Mouse (Mus musculus): ENCODE results near the gene Trdmt1. TPM values are rescaled to one million over a fixed set of nuclear protein-coding genes. Genes with fewer than 3 reads are reported as not detected.

Gene Trdmt1
- total and polyA plus RNA-seq, 2 experiments from 2014 or later, result 10.3 to 19.0 TPM

DNA sequence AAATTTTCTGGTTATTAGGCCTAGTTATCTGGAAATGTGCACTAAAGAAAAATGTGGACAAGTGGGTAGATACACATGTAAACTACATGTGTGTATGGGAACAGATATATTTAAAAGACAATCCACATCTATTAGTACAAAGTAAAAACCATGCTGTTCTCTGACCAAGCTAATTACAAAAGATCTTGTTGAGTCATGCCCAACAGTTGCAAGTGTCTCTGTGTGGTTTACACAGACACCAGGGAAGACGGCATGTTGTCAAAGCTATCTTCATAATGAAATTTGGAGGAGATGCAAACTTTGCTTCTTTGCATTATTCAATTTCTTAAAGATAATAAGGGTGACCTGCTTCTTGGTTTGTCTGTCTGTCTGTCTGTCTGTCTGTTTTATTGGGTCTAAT, 4.6 kb downstream of the Trdmt1 start:
- TF ChIP-seq CTCF (IDR thresholded peaks at IDR 0.05; ENCODE audit: low read depth), result no peak

DNA sequence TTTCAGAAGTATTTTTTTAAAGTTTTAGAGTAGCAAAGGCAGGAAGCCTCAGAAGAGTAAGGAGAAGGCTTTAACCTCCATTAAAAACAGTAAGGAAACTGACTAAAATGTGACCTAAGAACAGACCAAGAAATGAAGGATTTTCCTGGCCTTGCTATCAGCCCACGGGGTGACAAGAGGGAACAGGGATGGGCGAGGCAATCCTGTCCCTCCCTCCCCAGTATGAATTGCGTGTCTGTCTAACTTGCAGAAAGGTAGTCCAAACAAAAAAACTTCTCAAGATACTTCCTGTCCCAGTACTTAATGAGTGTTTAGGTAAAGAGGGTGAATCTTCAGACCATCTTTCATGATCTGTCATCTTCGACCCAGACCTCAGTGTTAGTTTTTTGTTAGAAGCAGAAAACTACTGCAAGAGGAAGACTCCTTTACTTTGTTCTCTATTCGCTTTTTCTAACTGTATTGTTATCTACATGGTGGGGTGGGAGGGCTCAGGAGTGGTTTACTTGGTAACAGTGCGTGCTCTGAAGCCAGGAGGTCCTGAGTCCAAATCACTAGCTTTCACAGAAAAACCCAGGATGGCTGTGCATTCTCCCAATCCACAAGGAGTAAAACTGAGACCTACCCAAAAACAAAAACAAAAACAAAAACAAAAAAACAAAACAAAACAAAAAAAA, 5.6 kb downstream of the Trdmt1 start:
- H3K36me3 ChIP-seq (replicated peaks; ENCODE audit: control insufficient read depth, insufficient read depth, low read length), result no peaks in the 10 kb centered on the region
- DNase-seq (ENCODE audit: low spot score) (no peak), ATAC-seq (ENCODE audit: insufficient read depth, low read depth) (no peak)
- H3K9ac ChIP-seq (replicated peaks; ENCODE audit: low read depth, low read length), result no peak overlapping the region
- H3K27ac ChIP-seq (ENCODE audit: low read depth), result no peak overlapping the region
- no peaks in the 10 kb centered on the region for H3K27me3 ChIP-seq (ENCODE audit: control insufficient read depth, insufficient read depth, low read length)
- TF ChIP-seq EP300 (IDR thresholded peaks at IDR 0.05; ENCODE audit: low read depth) (no peak), CTCF (IDR thresholded peaks at IDR 0.05; ENCODE audit: low read depth) (no peak)
- no peak overlapping the region for H3K4me2 ChIP-seq (ENCODE audit: low read depth, low read length)
- WGBS, result 58% methylated on average over 6 of the region's 6 CpGs
- no peak overlapping the region for H3K4me3 ChIP-seq (ENCODE audit: low read depth, low read length)
- H3K9me3 ChIP-seq (replicated peaks; ENCODE audit: control insufficient read depth, low read length), result no peaks in the 10 kb centered on the region
- no peaks in the 10 kb centered on the region for H3K4me1 ChIP-seq (ENCODE audit: control insufficient read depth, insufficient read depth)

More for the DNA sequence above, 4.6 kb downstream of the Trdmt1 start:
- Histone ChIP-seq H3K4me3 (ENCODE audit: low read depth, low read length) (no peak overlapping the region), H3K4me2 (ENCODE audit: low read depth, low read length) (no peak overlapping the region), H3K27ac (ENCODE audit: low read depth) (no peak overlapping the region), H3K36me3 (replicated peaks; ENCODE audit: control insufficient read depth, insufficient read depth, low read length) (no peaks in the 10 kb centered on the region), H3K4me1 (ENCODE audit: control insufficient read depth, insufficient read depth) (no peaks in the 10 kb centered on the region), H3K9me3 (replicated peaks; ENCODE audit: control insufficient read depth, low read length) (no peaks in the 10 kb centered on the region), H3K27me3 (ENCODE audit: control insufficient read depth, insufficient read depth, low read length) (no peaks in the 10 kb centered on the region), H3K9ac (replicated peaks; ENCODE audit: low read depth, low read length) (no peak overlapping the region)
- DNase-seq (ENCODE audit: low spot score), result no peak
- no peak for ATAC-seq (ENCODE audit: insufficient read depth, low read depth)
- 74% methylated on average over 1 of the region's 1 CpGs for WGBS

GRCm38 (mm10) chr2:13538258-13538657, 6.2 kb downstream of the Trdmt1 start:
- WGBS, result 84% methylated on average over 2 of the region's 2 CpGs
- no peak for TF ChIP-seq CTCF (IDR thresholded peaks at IDR 0.05; ENCODE audit: low read depth)
- no peak for TF ChIP-seq EP300 (IDR thresholded peaks at IDR 0.05; ENCODE audit: low read depth)
- Histone ChIP-seq H3K9ac (replicated peaks; ENCODE audit: low read depth, low read length) (no peak overlapping the region), H3K4me3 (ENCODE audit: low read depth, low read length) (no peak overlapping the region), H3K27ac (ENCODE audit: low read depth) (no peak overlapping the region), H3K36me3 (replicated peaks; ENCODE audit: control insufficient read depth, insufficient read depth, low read length) (no peaks in the 10 kb centered on the region), H3K4me1 (ENCODE audit: control insufficient read depth, insufficient read depth) (no peaks in the 10 kb centered on the region), H3K9me3 (replicated peaks; ENCODE audit: control insufficient read depth, low read length) (no peaks in the 10 kb centered on the region), H3K27me3 (ENCODE audit: control insufficient read depth, insufficient read depth, low read length) (no peaks in the 10 kb centered on the region), H3K4me2 (ENCODE audit: low read depth, low read length) (no peak overlapping the region)
- no peak for DNase-seq (ENCODE audit: low spot score)
- no peak for ATAC-seq (ENCODE audit: insufficient read depth, low read depth)

DNA sequence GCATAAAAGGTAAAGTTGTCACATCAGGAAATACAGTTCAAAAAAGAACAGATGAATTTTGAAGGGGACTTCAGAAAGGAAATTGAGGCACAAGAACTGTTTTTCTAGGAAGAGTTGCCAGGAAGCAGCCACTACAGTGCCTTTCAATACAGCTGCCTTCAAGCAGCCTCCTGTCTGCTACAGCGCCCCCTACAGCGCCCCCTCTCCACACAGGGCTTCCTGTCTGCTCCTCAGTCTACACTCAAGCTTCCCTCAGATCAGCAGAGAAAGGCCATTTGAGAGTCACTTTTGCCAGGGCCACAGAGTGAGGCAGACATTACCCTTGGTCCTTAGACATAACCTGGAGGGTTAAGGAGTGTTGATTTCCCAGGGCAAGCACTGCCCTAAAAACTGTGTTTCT, 6.7 kb downstream of the Trdmt1 start:
- H3K9me3 ChIP-seq (replicated peaks; ENCODE audit: control insufficient read depth, low read length), result no peaks in the 10 kb centered on the region
- DNase-seq (ENCODE audit: low spot score) (no peak), ATAC-seq (ENCODE audit: insufficient read depth, low read depth) (no peak)
- TF ChIP-seq CTCF (IDR thresholded peaks at IDR 0.05; ENCODE audit: low read depth), result peak; percentile 23; the same call in 1 of the 2 replicates
- no peak for TF ChIP-seq EP300 (IDR thresholded peaks at IDR 0.05; ENCODE audit: low read depth)
- H3K4me1 ChIP-seq (ENCODE audit: control insufficient read depth, insufficient read depth), result no peaks in the 10 kb centered on the region
- no peak overlapping the region for H3K27ac ChIP-seq (ENCODE audit: low read depth)
- H3K36me3 ChIP-seq (replicated peaks; ENCODE audit: control insufficient read depth, insufficient read depth, low read length), result no peaks in the 10 kb centered on the region
- H3K4me2 ChIP-seq (ENCODE audit: low read depth, low read length), result no peak overlapping the region
- H3K27me3 ChIP-seq (ENCODE audit: control insufficient read depth, insufficient read depth, low read length), result no peaks in the 10 kb centered on the region
- no peak overlapping the region for H3K4me3 ChIP-seq (ENCODE audit: low read depth, low read length)
- 15% methylated on average over 2 of the region's 2 CpGs for WGBS
- no peak overlapping the region for H3K9ac ChIP-seq (replicated peaks; ENCODE audit: low read depth, low read length)

- ATAC-seq (ENCODE audit: insufficient read depth, low read depth) (0 out of 2 replicates have a peak, but pooled peaks have one; percentile 11), DNase-seq (ENCODE audit: low spot score) (no peak)
- Histone ChIP-seq H3K27me3 (ENCODE audit: control insufficient read depth, insufficient read depth, low read length) (no peaks in the 10 kb centered on the region), H3K4me3 (ENCODE audit: low read depth, low read length) (no peak overlapping the region), H3K4me2 (ENCODE audit: low read depth, low read length) (no peak overlapping the region), H3K9me3 (replicated peaks; ENCODE audit: control insufficient read depth, low read length) (no peaks in the 10 kb centered on the region), H3K36me3 (replicated peaks; ENCODE audit: control insufficient read depth, insufficient read depth, low read length) (no peaks in the 10 kb centered on the region), H3K27ac (ENCODE audit: low read depth) (no peak overlapping the region), H3K9ac (replicated peaks; ENCODE audit: low read depth, low read length) (no peak overlapping the region), H3K4me1 (ENCODE audit: control insufficient read depth, insufficient read depth) (no peaks in the 10 kb centered on the region)
- TF ChIP-seq EP300 (IDR thresholded peaks at IDR 0.05; ENCODE audit: low read depth) (no peak), CTCF (IDR thresholded peaks at IDR 0.05; ENCODE audit: low read depth) (0 out of 2 replicates have a peak, but pooled peaks have one; percentile 4)
Observed at GRCm38 (mm10) chr2:13536747-13537146, 7.7 kb downstream of the Trdmt1 start.

GRCm38 (mm10) chr2:13530639-13531038, 13.8 kb downstream of the Trdmt1 start:
- Histone ChIP-seq H3K9me3 (replicated peaks; ENCODE audit: control insufficient read depth, low read length) (no peaks in the 10 kb centered on the region), H3K9ac (replicated peaks; ENCODE audit: low read depth, low read length) (no peak overlapping the region), H3K4me3 (ENCODE audit: low read depth, low read length) (no peak overlapping the region), H3K4me1 (ENCODE audit: control insufficient read depth, insufficient read depth) (0 out of 2 replicates have a peak, but pooled peaks cover 10% of the 10 kb centered on the region), H3K27ac (ENCODE audit: low read depth) (no peak overlapping the region), H3K27me3 (ENCODE audit: control insufficient read depth, insufficient read depth, low read length) (no peaks in the 10 kb centered on the region), H3K36me3 (replicated peaks; ENCODE audit: control insufficient read depth, insufficient read depth, low read length) (no peaks in the 10 kb centered on the region), H3K4me2 (ENCODE audit: low read depth, low read length) (no peak overlapping the region)
- TF ChIP-seq CTCF (IDR thresholded peaks at IDR 0.05; ENCODE audit: low read depth) (no peak), EP300 (IDR thresholded peaks at IDR 0.05; ENCODE audit: low read depth) (no peak)
- 49% methylated on average over 6 of the region's 6 CpGs for WGBS
- no peak for ATAC-seq (ENCODE audit: insufficient read depth, low read depth)
- DNase-seq (ENCODE audit: low spot score), result no peak
